Mouse (Mus musculus) liver, postnatal 0 days (tissue): ENCODE measurements around the gene Tmem237.

Experiments
- CTCF ChIP-seq: sonication (generic); IDR thresholded peaks from 2 replicates; pipeline ENCODE4 v1.5.1; 2016; ENCODE audit warnings: antibody characterized with exemption, low read depth
- EP300 ChIP-seq: IDR thresholded peaks from 2 replicates; pipeline ENCODE4 v1.6.1; 2016; ENCODE audit warnings: antibody characterized with exemption, low read depth, mild to moderate bottlenecking

DNA sequence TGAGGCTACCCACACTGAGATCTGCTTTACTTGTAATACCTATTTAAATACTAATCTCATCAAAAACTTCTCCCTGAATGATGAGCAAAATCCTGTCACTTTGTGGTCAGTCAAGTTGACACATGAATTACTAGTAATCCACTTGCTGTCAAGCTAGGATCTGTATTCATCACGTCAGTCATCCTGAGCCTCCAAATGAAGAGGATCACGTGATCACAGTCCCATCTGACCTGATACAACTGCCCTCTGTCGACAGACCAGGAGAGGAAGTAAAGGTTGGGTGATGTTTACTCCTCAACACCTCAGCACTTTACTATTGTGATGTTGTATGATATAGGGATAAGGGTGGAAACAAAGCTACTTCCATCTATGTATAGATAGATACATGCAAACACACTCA, 56.5 kb downstream of the Tmem237 start:
- TF ChIP-seq EP300: no peak
- TF ChIP-seq CTCF: no peak
